Mouse (Mus musculus) brain, embryonic 14.5 days (tissue): ENCODE measurements around the gene Tex21.

Experiments used
- CTCF ChIP-seq: fragments of 200-500 bp; IDR thresholded peaks from 2 replicates; pipeline ENCODE4 v1.5.1; 2012; ENCODE audit warnings: inconsistent platforms, mild to moderate bottlenecking, moderate library complexity, borderline replicate concordance; ENCODE audit not compliant: insufficient read depth, insufficient read length; ENCODE audit errors: extremely low read depth
- POLR2A ChIP-seq: fragments of 200-500 bp; IDR thresholded peaks from 2 replicates; pipeline ENCODE4 v1.6.1; 2012; ENCODE audit warnings: mild to moderate bottlenecking, inconsistent platforms, borderline replicate concordance; ENCODE audit not compliant: poor library complexity, insufficient read depth, insufficient read length, severe bottlenecking; ENCODE audit errors: extremely low read depth

DNA sequence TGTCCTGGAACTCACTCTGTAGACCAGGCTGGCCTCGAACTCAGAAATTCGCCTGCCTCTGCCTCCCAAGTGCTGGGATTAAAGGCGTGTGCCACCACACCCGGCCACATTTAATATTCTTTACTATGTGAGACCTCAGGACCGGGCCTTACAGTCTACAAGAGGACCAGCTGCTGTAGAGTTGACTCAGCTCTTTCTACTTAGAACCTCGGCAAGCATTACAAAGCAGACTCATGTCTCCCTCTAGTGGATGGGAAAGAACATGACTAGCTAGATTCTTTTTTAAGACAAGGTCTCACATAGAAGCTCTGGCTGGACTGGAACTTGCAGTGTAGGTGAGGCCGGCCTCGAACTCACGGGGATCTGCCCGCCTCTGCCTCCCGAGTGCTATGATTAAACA, 55.6 kb downstream of the Tex21 start:
- TF ChIP-seq CTCF = peak; percentile 54; the same call in 1 of the 2 replicates
- TF ChIP-seq POLR2A = no peak
